Mouse (Mus musculus): ENCODE results near the gene Cap1.

- no peak for TF ChIP-seq CTCF (IDR thresholded peaks at IDR 0.05; ENCODE audit: control insufficient read depth, insufficient read depth, low read length)
- no peak for TF ChIP-seq POLR2A (IDR thresholded peaks at IDR 0.05; ENCODE audit: borderline replicate concordance, control insufficient read depth, low read depth, low read length)
These were observed 13.9 kb downstream of the Cap1 start for GRCm38 (mm10) chr4:122871989-122872388.

All from bone marrow, adult 2 months (tissue).